Mouse (Mus musculus): ENCODE measurements at regions not wholly inside any gene's neighbourhood (a gene's known extent, or its start where the extent isn't known, plus 50 kb on each side); places are given as distances from the start of the nearest gene placed in this dataset.

DNA sequence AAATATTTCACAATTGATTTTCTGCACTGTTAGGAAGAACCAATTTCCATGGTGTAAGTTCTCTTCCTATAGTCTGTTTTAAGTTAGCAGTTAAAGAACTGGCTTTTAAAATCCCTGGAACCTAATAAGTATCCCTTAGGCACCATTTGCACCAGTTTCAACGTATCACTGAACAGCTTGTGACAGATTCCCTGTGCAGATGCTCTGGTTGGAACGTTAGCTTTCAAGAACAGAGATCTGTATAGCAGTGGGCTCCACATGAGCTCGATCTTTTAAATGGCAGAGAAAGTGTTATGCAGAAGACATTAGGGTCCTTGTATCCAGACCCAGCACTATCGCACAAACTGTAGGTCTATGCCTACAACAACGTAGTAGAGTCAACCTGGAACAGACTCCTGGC is 52.6 kb upstream of the Aco1 start:
- H3K9ac ChIP-seq (ENCODE audit: insufficient read depth, low read depth) = no peak overlapping the region
- no peak overlapping the region for H3K4me3 ChIP-seq (replicated peaks in 1 of 3; ENCODE audit: low read depth in 2 of 3, low read length in 2 of 3, poor library complexity in 1 of 3)
- no peaks in the 10 kb centered on the region for H3K27me3 ChIP-seq (replicated peaks)
- no peak overlapping the region for H3K4me2 ChIP-seq (ENCODE audit: insufficient read depth, low read depth, poor library complexity, severe bottlenecking)
- no peak for DNase-seq (ENCODE audit: extremely low read depth)
- H3K9me3 ChIP-seq (replicated peaks; ENCODE audit: low read length) = no peaks in the 10 kb centered on the region
- TF ChIP-seq RCOR1 (conservative IDR thresholded peaks at IDR 0.05; ENCODE audit: low read depth, low read length) = no peak
- TF ChIP-seq CHD2 (IDR thresholded peaks at IDR 0.05; ENCODE audit: low read length) = no peak
- no peak for TF ChIP-seq ZKSCAN1 (IDR thresholded peaks at IDR 0.05; ENCODE audit: borderline replicate concordance, low read depth, low read length)
- no peak for TF ChIP-seq JUN (IDR thresholded peaks at IDR 0.05; ENCODE audit: insufficient read depth, low read depth, low read length)
- no peak for TF ChIP-seq UBTF (IDR thresholded peaks at IDR 0.05; ENCODE audit: low read depth, low read length)
- in situ Hi-C loops (cut with MboI; ENCODE audit: low pct_ligation_motif_present, low pct_unique_long_range_greater_than_20kb, low sequenced_read_pairs) = no loop called here
- H3K27ac ChIP-seq (ENCODE audit: insufficient read depth, low read depth) = no peak overlapping the region
- peaks cover 11 to 23% of the 10 kb centered on the region in 2 experiments for H3K4me1 ChIP-seq (ENCODE audit: control insufficient read depth in 1 of 2, insufficient read depth in 2 of 2)
- no peaks in the 10 kb centered on the region for H3K36me3 ChIP-seq (replicated peaks in 1 of 2; ENCODE audit: control insufficient read depth in 1 of 2, insufficient read depth in 1 of 2, low read length in 1 of 2)
- dilution Hi-C loops (cut with MboI; ENCODE audit: extremely low pct_ligation_motif_present, extremely low pct_unique_long_range_greater_than_20kb, low sequenced_read_pairs) = no loop called here
- no peaks in the 10 kb centered on the region for H3K79me2 ChIP-seq (replicated peaks; ENCODE audit: control insufficient read depth, extremely low read depth, insufficient read depth, poor library complexity, severe bottlenecking)
